Mouse (Mus musculus) splenic B cell, adult 2 months (primary cell): Measurements from ENCODE around the gene Tango6.
A peak's percentile ranks its signal among the peaks of the same experiment; 100 is the strongest.
"Not testable (repeated sequence)": the region's sequence is repeated elsewhere in the genome, so short reads cannot be mapped to it uniquely, and the experiment has no call there.

Experiments used
- DNase-seq: peaks from one replicate; pipeline ENCODE4 v3.0.0-alpha.2; 2011; ENCODE audit warnings: low read depth, low spot score
- H3K27me3 ChIP-seq: 2 replicates; pipeline ENCODE4 v1.6.1; 2012; ENCODE audit warnings: mild to moderate bottlenecking, low read length, moderate library complexity, mixed read lengths; ENCODE audit not compliant: control insufficient read depth, poor library complexity, insufficient read depth, severe bottlenecking
- H3K36me3 ChIP-seq: 2 replicates; pipeline ENCODE4 v1.6.1; 2012; ENCODE audit warnings: mild to moderate bottlenecking, low read length, moderate library complexity, mixed read lengths; ENCODE audit not compliant: control insufficient read depth, poor library complexity, insufficient read depth, severe bottlenecking

Tango6 gene

DNA sequence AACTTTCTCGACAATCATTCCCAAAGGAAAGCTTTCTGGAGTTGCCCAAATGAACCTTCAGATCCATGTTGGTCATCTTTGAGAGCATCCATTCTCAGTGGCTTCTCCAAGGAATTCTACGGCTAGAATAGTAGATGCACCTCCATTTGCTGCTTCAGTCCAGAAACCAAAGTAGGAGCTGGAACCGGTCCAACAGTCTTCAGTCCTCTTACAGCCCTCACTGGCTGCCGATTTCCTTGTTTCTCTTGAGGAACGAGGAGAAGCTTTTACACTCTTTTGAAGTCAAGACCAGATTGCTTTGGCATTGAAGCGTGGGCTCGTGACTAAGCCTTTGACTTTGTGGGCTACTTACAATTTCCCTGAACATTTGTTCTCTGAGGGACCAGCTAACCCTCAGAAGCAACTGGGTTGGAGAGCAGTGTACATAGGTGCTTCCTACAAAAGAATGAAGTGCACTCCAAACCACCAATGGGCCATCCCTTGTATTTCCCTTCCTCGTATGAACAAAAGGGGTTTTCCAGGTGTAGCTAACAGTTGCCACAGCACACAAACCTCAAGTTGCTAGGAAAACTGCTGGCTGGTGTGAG, 197.3 kb downstream of the Tango6 start:
- Histone ChIP-seq H3K27me3 (no peaks in the 10 kb centered on the region), H3K36me3 (peaks cover 2% of the 10 kb centered on the region)
- no peak for DNase-seq

- not testable (repeated sequence) for DNase-seq
Measured at GRCm38 (mm10) chr8:106884094-106884493, 201.2 kb downstream of the Tango6 start.

GRCm38 (mm10) chr8:106884826-106885400, 202.0 kb downstream of the Tango6 start:
- H3K27me3 ChIP-seq, H3K36me3 ChIP-seq, DNase-seq: not testable (repeated sequence)

More at GRCm38 (mm10) chr8:106884094-106884493, 201.2 kb downstream of the Tango6 start:
- H3K36me3 ChIP-seq, H3K27me3 ChIP-seq: not testable (repeated sequence)

GRCm38 (mm10) chr8:106887336-106888189, 204.7 kb downstream of the Tango6 start:
- Histone ChIP-seq H3K36me3 (no peaks in the 10 kb centered on the region; the same call in 1 of the 2 replicates), H3K27me3 (no peaks in the 10 kb centered on the region)
- DNase-seq, result peak; percentile 91

DNA sequence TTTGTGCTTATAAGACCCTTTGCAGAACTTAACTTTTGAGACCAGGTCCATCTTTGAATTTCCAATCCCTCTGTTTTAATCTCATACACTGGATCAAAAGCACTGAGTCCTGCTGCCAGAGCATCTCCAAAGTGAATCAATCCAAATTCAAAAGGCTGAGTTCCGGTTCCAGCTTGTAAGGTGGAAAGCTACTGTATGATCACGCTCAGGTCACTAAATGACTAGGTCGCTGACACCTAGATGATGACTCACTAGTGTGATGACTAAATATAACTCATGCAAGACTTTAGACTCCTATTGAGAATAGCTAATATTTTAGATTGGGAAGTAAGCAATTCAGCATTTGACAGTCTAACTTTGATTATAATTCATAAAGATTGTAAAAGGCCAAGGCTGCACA, 205.9 kb downstream of the Tango6 start:
- no peaks in the 10 kb centered on the region for H3K27me3 ChIP-seq
- H3K36me3 ChIP-seq, result no peaks in the 10 kb centered on the region
- no peak for DNase-seq

DNA sequence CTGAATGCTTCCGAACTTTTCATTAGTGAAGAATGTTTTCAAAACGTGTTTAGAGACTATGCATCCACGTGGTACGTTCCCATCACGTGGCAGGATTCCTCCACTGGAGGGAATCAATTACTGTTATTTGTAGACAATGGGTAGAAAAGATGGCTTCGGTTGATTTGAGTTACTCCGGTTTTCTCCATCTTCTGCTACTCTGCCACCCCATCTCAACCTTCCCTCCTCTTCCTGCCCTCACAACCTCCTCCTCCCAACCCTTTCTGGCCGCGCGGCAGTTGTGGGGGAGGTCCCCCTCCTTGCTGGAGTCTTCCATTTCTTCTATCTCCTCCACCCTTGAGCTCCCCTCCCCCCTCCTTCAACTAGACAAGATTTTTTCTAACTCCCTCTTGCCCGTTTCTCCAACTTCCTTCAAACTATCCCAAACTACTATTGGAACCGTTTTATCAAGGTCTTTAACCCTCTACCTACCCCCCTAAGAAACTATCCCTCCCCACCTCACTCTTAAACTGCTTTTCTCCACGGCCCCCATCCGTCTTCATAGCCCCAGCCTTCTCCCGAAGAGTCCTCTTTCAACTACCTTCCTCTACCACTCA, 209.4 kb downstream of the Tango6 start:
- H3K27me3 ChIP-seq, result no peaks in the 10 kb centered on the region
- no peaks in the 10 kb centered on the region for H3K36me3 ChIP-seq
- peak; percentile 25 for DNase-seq

DNA sequence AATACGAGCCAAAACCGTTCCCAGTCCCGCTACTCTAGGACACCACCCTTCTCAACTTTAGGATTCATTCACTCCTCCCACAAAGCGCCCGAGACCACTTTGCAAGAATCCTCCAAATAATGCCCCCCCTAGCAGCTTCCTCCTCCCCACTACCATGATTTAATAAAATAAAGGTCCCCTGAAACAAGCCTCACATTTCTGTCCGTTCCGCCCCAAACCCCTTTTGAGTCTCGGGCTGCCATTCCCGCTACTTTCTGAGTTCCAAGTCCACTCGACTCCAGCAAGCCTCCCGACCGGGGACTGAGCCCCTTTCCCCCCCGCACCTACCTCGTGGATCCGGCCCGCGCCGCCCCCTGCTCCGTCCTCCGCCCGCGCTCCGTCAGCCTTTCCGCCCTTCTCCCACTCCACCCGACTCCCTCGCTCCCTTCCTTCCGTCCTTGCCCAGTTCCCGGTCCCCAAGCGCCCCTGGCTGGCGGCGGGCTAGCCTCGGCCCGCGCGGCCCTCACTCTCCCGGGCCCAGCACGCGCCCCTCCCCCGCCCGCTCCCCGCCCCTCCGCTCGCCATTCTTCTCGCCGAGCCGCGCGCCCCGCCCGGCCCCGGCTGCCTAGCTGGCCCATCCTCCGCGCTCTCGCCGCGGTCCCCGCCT, 210.1 kb downstream of the Tango6 start:
- Histone ChIP-seq H3K27me3 (no peaks in the 10 kb centered on the region), H3K36me3 (no peaks in the 10 kb centered on the region)
- DNase-seq, result no peak

DNA sequence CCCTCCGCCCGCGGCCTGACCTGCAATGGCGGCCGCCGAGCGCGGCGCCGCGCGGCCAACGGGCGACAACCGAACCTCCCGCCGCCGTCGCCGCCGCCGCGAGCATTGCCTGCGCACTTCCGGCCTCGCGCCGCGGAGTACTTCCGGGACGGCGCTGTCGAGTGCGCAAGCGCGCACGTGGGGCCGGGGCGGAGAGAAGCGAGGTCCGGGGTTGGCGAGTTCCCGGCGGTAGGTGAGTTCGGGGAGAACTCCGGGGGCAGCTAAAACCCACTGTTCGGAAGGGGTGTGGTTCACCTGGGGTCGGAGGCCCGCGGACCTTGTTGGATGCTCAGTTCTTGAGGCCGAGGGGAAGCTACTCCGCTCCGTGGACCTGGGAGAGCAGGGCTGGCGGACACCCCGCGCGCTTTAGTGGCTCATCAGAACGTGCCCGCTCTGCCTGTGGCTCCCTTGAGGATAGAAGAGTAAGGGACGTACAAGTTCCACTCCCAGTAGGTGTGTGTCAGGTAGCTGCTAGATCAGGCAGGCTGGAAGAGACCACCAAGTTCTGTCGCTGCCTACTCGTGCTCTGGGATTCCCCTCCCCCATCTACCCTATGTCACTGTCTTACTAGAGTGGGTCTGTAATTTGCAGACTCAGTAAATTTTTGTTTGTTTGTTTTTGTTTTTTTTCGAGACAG, 210.8 kb downstream of the Tango6 start, which contains the start of gene Utp4:
TSS of gene Utp4 (plus strand) at position 156 of the 676 bp plus-strand sequence.
- peak; percentile 93 for DNase-seq
- no peaks in the 10 kb centered on the region for H3K36me3 ChIP-seq
- H3K27me3 ChIP-seq, result no peaks in the 10 kb centered on the region

- Histone ChIP-seq H3K27me3 (no peaks in the 10 kb centered on the region), H3K36me3 (peaks cover 5% of the 10 kb centered on the region)
- no peak for DNase-seq
Measured at GRCm38 (mm10) chr8:106899473-106899872, 216.6 kb downstream of the Tango6 start.
